Mouse (Mus musculus): ENCODE results near the gene Gm11111. TPM values are rescaled to one million over a fixed set of nuclear protein-coding genes. Genes with fewer than 3 reads are reported as not detected.

Gm11111 gene
- polyA plus RNA-seq (2015; fragmentation: Nextera tagmentation; extraction: Ambion mirVana) = not detected in 2 replicates

- H3K27ac ChIP-seq = no peak within 1 kb of the TSS
- H3K4me1 ChIP-seq (replicated peaks) = no peaks in the 10 kb centered on the region
- no peaks in the 10 kb centered on the region for H3K27me3 ChIP-seq
- no peak within 1 kb of the TSS for H3K4me2 ChIP-seq
- H3K36me3 ChIP-seq = no peaks in the 10 kb centered on the region
- ATAC-seq (replicated peaks; ENCODE audit: insufficient number of reproducible peaks, insufficient read depth, low FRiP score, low read depth) = no peak
- H3K4me3 ChIP-seq = no peak within 1 kb of the TSS
- no peaks in the 10 kb centered on the region for H3K9me3 ChIP-seq (replicated peaks)
- no peak within 1 kb of the TSS for H3K9ac ChIP-seq
Observed at GRCm38 (mm10) chr5:98552395-98552794, at the start of gene Gm11111. TSS of gene Gm11111 (plus strand) at chr5:98552695.

- Histone ChIP-seq H3K27ac (no peak overlapping the region), H3K4me2 (no peak overlapping the region), H3K36me3 (no peaks in the 10 kb centered on the region), H3K4me3 (no peak overlapping the region), H3K9ac (no peak overlapping the region), H3K27me3 (no peaks in the 10 kb centered on the region), H3K9me3 (replicated peaks) (no peaks in the 10 kb centered on the region), H3K4me1 (replicated peaks) (no peaks in the 10 kb centered on the region)
- no peak for ATAC-seq (replicated peaks; ENCODE audit: insufficient number of reproducible peaks, insufficient read depth, low FRiP score, low read depth)
- 68% methylated on average over 7 of the region's 7 CpGs for WGBS
Observed at GRCm38 (mm10) chr5:98516214-98516613, 36.3 kb upstream of the Gm11111 start.

GRCm38 (mm10) chr5:98520118-98520517 lies 32.4 kb upstream of the Gm11111 start:
- no peaks in the 10 kb centered on the region for H3K27me3 ChIP-seq
- WGBS = 51% methylated on average over 2 of the region's 2 CpGs
- no peaks in the 10 kb centered on the region for H3K9me3 ChIP-seq (replicated peaks)
- H3K27ac ChIP-seq = no peak overlapping the region
- H3K4me2 ChIP-seq = no peak overlapping the region
- no peak overlapping the region for H3K9ac ChIP-seq
- no peak overlapping the region for H3K4me3 ChIP-seq
- H3K4me1 ChIP-seq (replicated peaks) = peaks cover 5% of the 10 kb centered on the region; the same call in 1 of the 2 replicates
- no peaks in the 10 kb centered on the region for H3K36me3 ChIP-seq
- ATAC-seq (replicated peaks; ENCODE audit: insufficient number of reproducible peaks, insufficient read depth, low FRiP score, low read depth) = no peak

- Histone ChIP-seq H3K27ac (no peak overlapping the region), H3K36me3 (no peaks in the 10 kb centered on the region), H3K9me3 (replicated peaks) (no peaks in the 10 kb centered on the region), H3K9ac (no peak overlapping the region), H3K27me3 (no peaks in the 10 kb centered on the region), H3K4me2 (no peak overlapping the region), H3K4me3 (no peak overlapping the region), H3K4me1 (replicated peaks) (peaks cover 5% of the 10 kb centered on the region; the same call in 1 of the 2 replicates)
- 85% methylated on average over 7 of the region's 7 CpGs for WGBS
- no peak for ATAC-seq (replicated peaks; ENCODE audit: insufficient number of reproducible peaks, insufficient read depth, low FRiP score, low read depth)
Observed at GRCm38 (mm10) chr5:98522270-98522977, 30.1 kb upstream of the Gm11111 start.

- ATAC-seq (replicated peaks; ENCODE audit: insufficient number of reproducible peaks, insufficient read depth, low FRiP score, low read depth) = no peak
- 42% methylated on average over 7 of the region's 7 CpGs for WGBS
- H3K4me1 ChIP-seq (replicated peaks) = peaks cover 5% of the 10 kb centered on the region; the same call in 1 of the 2 replicates
Observed at GRCm38 (mm10) chr5:98523050-98523449, 29.4 kb upstream of the Gm11111 start.

GRCm38 (mm10) chr5:98523783-98524182 lies 28.7 kb upstream of the Gm11111 start:
- Histone ChIP-seq H3K4me2 (no peak overlapping the region), H3K27ac (no peak overlapping the region), H3K4me3 (no peak overlapping the region), H3K4me1 (replicated peaks) (peaks cover 5% of the 10 kb centered on the region; the same call in 1 of the 2 replicates), H3K9me3 (replicated peaks) (no peaks in the 10 kb centered on the region), H3K27me3 (no peaks in the 10 kb centered on the region), H3K36me3 (no peaks in the 10 kb centered on the region), H3K9ac (no peak overlapping the region)
- no peak for ATAC-seq (replicated peaks; ENCODE audit: insufficient number of reproducible peaks, insufficient read depth, low FRiP score, low read depth)
- WGBS = 88% methylated on average over 1 of the region's 1 CpGs

More at GRCm38 (mm10) chr5:98523050-98523449, 29.4 kb upstream of the Gm11111 start:
- no peak overlapping the region for H3K4me3 ChIP-seq
- H3K27me3 ChIP-seq = no peaks in the 10 kb centered on the region
- H3K27ac ChIP-seq = no peak overlapping the region
- no peaks in the 10 kb centered on the region for H3K36me3 ChIP-seq
- H3K9ac ChIP-seq = no peak overlapping the region
- H3K4me2 ChIP-seq = no peak overlapping the region
- H3K9me3 ChIP-seq (replicated peaks) = no peaks in the 10 kb centered on the region

GRCm38 (mm10) chr5:98541333-98541732 lies 11.2 kb upstream of the Gm11111 start:
- no peak for ATAC-seq (replicated peaks; ENCODE audit: insufficient number of reproducible peaks, insufficient read depth, low FRiP score, low read depth)
- Histone ChIP-seq H3K27me3 (no peaks in the 10 kb centered on the region), H3K4me2 (no peak overlapping the region), H3K9ac (no peak overlapping the region), H3K9me3 (replicated peaks) (no peaks in the 10 kb centered on the region), H3K36me3 (no peaks in the 10 kb centered on the region), H3K27ac (no peak overlapping the region), H3K4me3 (no peak overlapping the region), H3K4me1 (replicated peaks) (no peaks in the 10 kb centered on the region)
- 77% methylated on average over 1 of the region's 1 CpGs for WGBS

- no peaks in the 10 kb centered on the region for H3K36me3 ChIP-seq
- H3K9me3 ChIP-seq (replicated peaks) = no peaks in the 10 kb centered on the region
- no peak for ATAC-seq (replicated peaks; ENCODE audit: insufficient number of reproducible peaks, insufficient read depth, low FRiP score, low read depth)
- H3K4me1 ChIP-seq (replicated peaks) = no peaks in the 10 kb centered on the region
- 34% methylated on average over 5 of the region's 5 CpGs for WGBS
- H3K4me3 ChIP-seq = no peak overlapping the region
- no peak overlapping the region for H3K4me2 ChIP-seq
- H3K9ac ChIP-seq = no peak overlapping the region
- no peak overlapping the region for H3K27ac ChIP-seq
- H3K27me3 ChIP-seq = no peaks in the 10 kb centered on the region
Observed at GRCm38 (mm10) chr5:98550285-98550684, 2.2 kb upstream of the Gm11111 start.

GRCm38 (mm10) chr5:98550873-98551272 lies 1.6 kb upstream of the Gm11111 start:
- Histone ChIP-seq H3K4me2 (no peak overlapping the region), H3K27ac (no peak overlapping the region), H3K9me3 (replicated peaks) (no peaks in the 10 kb centered on the region), H3K4me3 (no peak overlapping the region), H3K9ac (no peak overlapping the region), H3K36me3 (no peaks in the 10 kb centered on the region), H3K4me1 (replicated peaks) (no peaks in the 10 kb centered on the region), H3K27me3 (no peaks in the 10 kb centered on the region)
- WGBS = 85% methylated on average over 1 of the region's 1 CpGs
- ATAC-seq (replicated peaks; ENCODE audit: insufficient number of reproducible peaks, insufficient read depth, low FRiP score, low read depth) = no peak

GRCm38 (mm10) chr5:98552811-98553601 lies 511 bp downstream of the Gm11111 start:
- Histone ChIP-seq H3K4me1 (replicated peaks) (no peaks in the 10 kb centered on the region), H3K9ac (no peak overlapping the region), H3K4me2 (no peak overlapping the region), H3K4me3 (no peak overlapping the region), H3K27me3 (no peaks in the 10 kb centered on the region), H3K36me3 (no peaks in the 10 kb centered on the region), H3K9me3 (replicated peaks) (no peaks in the 10 kb centered on the region), H3K27ac (no peak overlapping the region)
- 69% methylated on average over 7 of the region's 7 CpGs for WGBS
- ATAC-seq (replicated peaks; ENCODE audit: insufficient number of reproducible peaks, insufficient read depth, low FRiP score, low read depth) = no peak

- H3K4me1 ChIP-seq (replicated peaks) = no peaks in the 10 kb centered on the region
- ATAC-seq (replicated peaks; ENCODE audit: insufficient number of reproducible peaks, insufficient read depth, low FRiP score, low read depth) = no peak
- no peak overlapping the region for H3K27ac ChIP-seq
- no peaks in the 10 kb centered on the region for H3K36me3 ChIP-seq
- no peaks in the 10 kb centered on the region for H3K27me3 ChIP-seq
- H3K4me2 ChIP-seq = no peak overlapping the region
- 80% methylated on average over 4 of the region's 4 CpGs for WGBS
- no peak overlapping the region for H3K9ac ChIP-seq
- no peaks in the 10 kb centered on the region for H3K9me3 ChIP-seq (replicated peaks)
- no peak overlapping the region for H3K4me3 ChIP-seq
Observed at GRCm38 (mm10) chr5:98561301-98561700, 8.8 kb downstream of the Gm11111 start.

Data from heart, embryonic 15.5 days (tissue).